Mouse (Mus musculus) spleen, adult 2 months (tissue): ENCODE results near the gene Map3k19. TPM values are rescaled to one million over a fixed set of nuclear protein-coding genes. Genes with fewer than 3 reads are reported as not detected.

Experiments used
- DNase-seq, 2 experiments: peaks; one replicate each; pipeline versions ENCODE4 v3.0.0 to v3.0.0-alpha.2; 2012 to 2021; ENCODE audit warnings: low spot score in 2 of 2, low read depth in 1 of 2
- H3K27ac ChIP-seq: fragments of 200-500 bp; 2 replicates; pipeline ENCODE4 v1.5.1; 2012; ENCODE audit warnings: low read length, inconsistent platforms; ENCODE audit not compliant: insufficient read depth
- H3K27me3 ChIP-seq: fragments of 200-500 bp; 2 replicates; pipeline ENCODE4 v1.6.1; 2012; ENCODE audit warnings: mild to moderate bottlenecking, moderate library complexity, low read length, inconsistent platforms; ENCODE audit not compliant: control insufficient read depth, insufficient read depth
- H3K36me3 ChIP-seq: fragments of 200-500 bp; 2 replicates; pipeline ENCODE4 v1.6.1; 2012; ENCODE audit warnings: mild to moderate bottlenecking, low read length, inconsistent platforms; ENCODE audit not compliant: control insufficient read depth, insufficient read depth
- H3K4me1 ChIP-seq: fragments of 200-500 bp; 2 replicates; pipeline ENCODE4 v1.6.1; 2011; ENCODE audit warnings: inconsistent platforms; ENCODE audit not compliant: control insufficient read depth, insufficient read depth, insufficient read length
- H3K4me3 ChIP-seq: fragments of 200-500 bp; 2 replicates; pipeline ENCODE4 v1.5.1; 2011; ENCODE audit warnings: mild to moderate bottlenecking, inconsistent platforms; ENCODE audit not compliant: insufficient read depth, insufficient read length; ENCODE audit errors: extremely low read depth
- CTCF ChIP-seq: fragments of 200-500 bp; IDR thresholded peaks from 2 replicates; pipeline ENCODE4 v1.5.1; 2011; ENCODE audit warnings: mild to moderate bottlenecking, inconsistent platforms; ENCODE audit not compliant: insufficient read depth, insufficient read length, insufficient replicate concordance; ENCODE audit errors: extremely low read depth
- POLR2A ChIP-seq: fragments of 200-500 bp; IDR thresholded peaks from 2 replicates; pipeline ENCODE4 v1.6.1; 2011; ENCODE audit warnings: low read depth, low read length, inconsistent platforms
- WGBS: fragments of 180-500 bp; shearing (Covaris S2); methylation state at CpG from one replicate; pipeline ENCODE4 v1.1.7; 2018; 5-methylcytosine and 5-hydroxymethylcytosine counted together
- polyA plus RNA-seq: library from polyadenylated mRNA; depleted of rRNA; stranded (reverse); fragments of >200 nt; gene quantifications from 2 replicates; pipeline ENCODE4 v1.2.3, GENCODE M21; 2012

Gene Map3k19
- polyA plus RNA-seq, 1 experiment = 2.1 TPM

GRCm38 (mm10) chr1:127796752-127797151 lies 58.1 kb downstream of the Map3k19 start:
- 77% methylated on average over 1 of the region's 1 CpGs for WGBS
- Histone ChIP-seq H3K27me3 (no peaks in the 10 kb centered on the region), H3K36me3 (peaks cover 16% of the 10 kb centered on the region), H3K4me1 (no peaks in the 10 kb centered on the region), H3K27ac (no peak overlapping the region), H3K4me3 (no peak overlapping the region)
- TF ChIP-seq POLR2A (no peak), CTCF (no peak)
- DNase-seq = no peak

- Histone ChIP-seq H3K27me3 (no peaks in the 10 kb centered on the region), H3K36me3 (peaks cover 15% of the 10 kb centered on the region), H3K4me3 (no peak overlapping the region), H3K27ac (no peak overlapping the region), H3K4me1 (no peaks in the 10 kb centered on the region)
- peak in 1 of 2 experiments; percentile 45 for DNase-seq
- TF ChIP-seq CTCF (no peak), POLR2A (no peak)
- WGBS = 45% methylated on average over 4 of the region's 4 CpGs
Measured at GRCm38 (mm10) chr1:127796341-127796740, 58.5 kb downstream of the Map3k19 start.

- Histone ChIP-seq H3K4me3 (no peak overlapping the region), H3K27me3 (no peaks in the 10 kb centered on the region), H3K4me1 (no peaks in the 10 kb centered on the region), H3K27ac (no peak overlapping the region), H3K36me3 (peaks cover 13% of the 10 kb centered on the region)
- no peak for TF ChIP-seq POLR2A
- no peak for TF ChIP-seq CTCF
- 93% methylated on average over 6 of the region's 6 CpGs for WGBS
- DNase-seq = no peak
Measured at GRCm38 (mm10) chr1:127795087-127795769, 59.6 kb downstream of the Map3k19 start.

- Histone ChIP-seq H3K27me3 (no peaks in the 10 kb centered on the region), H3K36me3 (peaks cover 8% of the 10 kb centered on the region; the same call in 1 of the 2 replicates), H3K4me1 (no peaks in the 10 kb centered on the region), H3K27ac (no peak overlapping the region), H3K4me3 (no peak overlapping the region)
- DNase-seq = no peak
- 98% methylated on average over 1 of the region's 1 CpGs for WGBS
- TF ChIP-seq CTCF (no peak), POLR2A (no peak)
Measured at GRCm38 (mm10) chr1:127793459-127793858, 61.4 kb downstream of the Map3k19 start.

- Histone ChIP-seq H3K36me3 (peaks cover 4% of the 10 kb centered on the region; the same call in 1 of the 2 replicates), H3K4me1 (peaks cover 4% of the 10 kb centered on the region; the same call in 1 of the 2 replicates), H3K4me3 (no peak overlapping the region), H3K27ac (no peak overlapping the region), H3K27me3 (no peaks in the 10 kb centered on the region)
- WGBS = 91% methylated on average over 6 of the region's 6 CpGs
- DNase-seq = no peak
- TF ChIP-seq POLR2A = no peak
- TF ChIP-seq CTCF = no peak
Measured at GRCm38 (mm10) chr1:127788943-127789342, 65.9 kb downstream of the Map3k19 start.

GRCm38 (mm10) chr1:127785882-127786281 lies 68.9 kb downstream of the Map3k19 start:
- H3K36me3 ChIP-seq = no peaks in the 10 kb centered on the region
- no peak for DNase-seq
- no peak for TF ChIP-seq POLR2A
- no peak for TF ChIP-seq CTCF
- WGBS = 35% methylated on average over 1 of the region's 1 CpGs
- peaks cover 12% of the 10 kb centered on the region; the same call in 1 of the 2 replicates for H3K4me1 ChIP-seq
- H3K27ac ChIP-seq = no peak overlapping the region
- no peaks in the 10 kb centered on the region for H3K27me3 ChIP-seq
- H3K4me3 ChIP-seq = no peak overlapping the region

- Histone ChIP-seq H3K4me3 (no peak overlapping the region), H3K27me3 (no peaks in the 10 kb centered on the region), H3K27ac (no peak overlapping the region), H3K4me1 (peaks cover 17% of the 10 kb centered on the region), H3K36me3 (no peaks in the 10 kb centered on the region)
- TF ChIP-seq CTCF (no peak), POLR2A (no peak)
- no peak for DNase-seq
Measured at GRCm38 (mm10) chr1:127783862-127784261, 71.0 kb downstream of the Map3k19 start.
